Mouse (Mus musculus) regulatory T cell (primary cell): ENCODE measurements around the gene Plekhj1.
"Not testable (repeated sequence)": the region's sequence is repeated elsewhere in the genome, so short reads cannot be mapped to it uniquely, and the experiment has no call there.

Experiments
- in situ Hi-C: fragments of 300-600 bp; cut with MboI, MseI; formaldehyde crosslinking; loops from one replicate; pipeline ENCODE4 v1.15.1; 2025; ENCODE audit warnings: high pct_unique_total_duplicates

Gene Plekhj1

GRCm38 (mm10) chr10:80798150-80799006 lies at the start of gene Plekhj1, which contains the start of gene Sf3a2:
Plekhj1 (minus strand) TSS chr10:80798626.
Sf3a2 (plus strand) TSS chr10:80798198.
- in situ Hi-C loops: no loop called here

- in situ Hi-C loops: no loop called here
Observed at GRCm38 (mm10) chr10:80845732-80846131, 47.3 kb upstream of the Plekhj1 start.

- in situ Hi-C loops: no loop called here
Observed at GRCm38 (mm10) chr10:80845055-80845693, 46.7 kb upstream of the Plekhj1 start.

GRCm38 (mm10) chr10:80843931-80844547 lies 45.6 kb upstream of the Plekhj1 start, which contains the start of gene Lingo3:
Lingo3 (minus strand) TSS chr10:80844039.
- in situ Hi-C loops: no loop called here

- in situ Hi-C loops: no loop called here
Observed at GRCm38 (mm10) chr10:80843087-80843930, 44.9 kb upstream of the Plekhj1 start.

GRCm38 (mm10) chr10:80842334-80842733 lies 43.9 kb upstream of the Plekhj1 start:
- in situ Hi-C loops: no loop called here

- in situ Hi-C loops: no loop called here
Observed at GRCm38 (mm10) chr10:80841685-80842084, 43.3 kb upstream of the Plekhj1 start.

- in situ Hi-C loops: no loop called here
Observed at GRCm38 (mm10) chr10:80839848-80840247, 41.4 kb upstream of the Plekhj1 start.

- in situ Hi-C loops: no loop called here
Observed at GRCm38 (mm10) chr10:80838346-80838912, 40.0 kb upstream of the Plekhj1 start.

- in situ Hi-C loops: no loop called here
Observed at GRCm38 (mm10) chr10:80837827-80838226, 39.4 kb upstream of the Plekhj1 start.

GRCm38 (mm10) chr10:80836949-80837379 lies 38.5 kb upstream of the Plekhj1 start:
- in situ Hi-C loops: no loop called here

- in situ Hi-C loops: no loop called here
Observed at GRCm38 (mm10) chr10:80835617-80836016, 37.2 kb upstream of the Plekhj1 start.

- in situ Hi-C loops: no loop called here
Observed at GRCm38 (mm10) chr10:80832818-80833217, 34.4 kb upstream of the Plekhj1 start.

- in situ Hi-C loops: no loop called here
Observed at GRCm38 (mm10) chr10:80831136-80831535, 32.7 kb upstream of the Plekhj1 start.

GRCm38 (mm10) chr10:80829359-80830278 lies 31.2 kb upstream of the Plekhj1 start:
- in situ Hi-C loops: no loop called here

GRCm38 (mm10) chr10:80828587-80828986 lies 30.2 kb upstream of the Plekhj1 start:
- in situ Hi-C loops: not testable (repeated sequence)

- in situ Hi-C loops: no loop called here
Observed at GRCm38 (mm10) chr10:80827870-80828420, 29.5 kb upstream of the Plekhj1 start.

GRCm38 (mm10) chr10:80827063-80827869 lies 28.8 kb upstream of the Plekhj1 start:
- in situ Hi-C loops: no loop called here
